Mouse (Mus musculus) cerebellum, adult 2 months (tissue): ENCODE measurements around the gene Fgf10. TPM values are rescaled to one million over a fixed set of nuclear protein-coding genes. Genes with fewer than 3 reads are reported as not detected.

Source experiments
- DNase-seq, 2 experiments: peaks; one replicate each; pipeline ENCODE4 v3.0.0; 2021
- H3K27ac ChIP-seq: fragments of 200-500 bp; 2 replicates; pipeline ENCODE4 v1.5.1; 2012; ENCODE audit warnings: low read length, control low read depth, inconsistent platforms; ENCODE audit not compliant: insufficient read depth
- H3K27me3 ChIP-seq: fragments of 200-500 bp; 2 replicates; pipeline ENCODE4 v1.6.1; 2012; ENCODE audit warnings: inconsistent platforms, mild to moderate bottlenecking, low read length, moderate library complexity; ENCODE audit not compliant: control insufficient read depth, insufficient read depth
- H3K4me1 ChIP-seq: fragments of 200-500 bp; 2 replicates; pipeline ENCODE4 v1.6.1; 2011; ENCODE audit warnings: low read length; ENCODE audit not compliant: control insufficient read depth, insufficient read depth
- H3K4me3 ChIP-seq: fragments of 200-500 bp; replicated peaks from 2 replicates; pipeline ENCODE3; 2011; ENCODE audit warnings: mild to moderate bottlenecking, low read depth, low read length, control low read depth; ENCODE audit not compliant: insufficient read depth
- CTCF ChIP-seq: fragments of 200-500 bp; IDR thresholded peaks from 2 replicates; pipeline ENCODE4 v1.5.1; 2011; ENCODE audit warnings: low read depth, mild to moderate bottlenecking, control low read depth, low read length, moderate library complexity, borderline replicate concordance; ENCODE audit not compliant: insufficient read depth
- POLR2A ChIP-seq: fragments of 200-500 bp; IDR thresholded peaks from 2 replicates; pipeline ENCODE4 v1.6.1; 2011; ENCODE audit warnings: low read length, control low read depth, borderline replicate concordance; ENCODE audit not compliant: insufficient read depth
- WGBS: fragments of 180-500 bp; shearing (Covaris S2); methylation state at CpG from one replicate; pipeline ENCODE4 v1.1.7; 2018; 5-methylcytosine and 5-hydroxymethylcytosine counted together
- polyA plus RNA-seq: library from polyadenylated mRNA; depleted of rRNA; stranded (reverse); fragments of >200 nt; gene quantifications from 2 replicates; pipeline ENCODE4 v1.2.3, GENCODE M21; 2012

Fgf10 gene
- polyA plus RNA-seq, 1 experiment, result 1.8 TPM

DNA sequence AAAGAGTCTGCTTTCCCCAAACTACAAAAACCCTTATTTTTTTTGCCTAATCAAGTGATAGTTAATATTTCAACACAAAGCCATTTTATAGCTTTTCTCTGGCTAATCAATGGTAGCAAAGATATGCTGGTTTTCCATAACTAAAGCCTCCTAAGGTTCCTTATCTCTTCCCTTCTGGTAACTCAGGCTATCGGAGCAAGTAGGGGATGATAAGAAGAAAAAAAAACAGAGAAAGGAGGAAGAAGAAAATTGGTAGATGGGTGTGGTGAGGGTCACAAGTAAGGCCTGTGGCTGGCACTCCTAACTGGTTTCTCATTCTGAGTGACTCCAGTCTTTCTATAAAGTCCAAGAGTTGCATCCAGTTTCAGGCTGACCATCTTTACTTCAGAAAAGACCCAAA, 40.3 kb downstream of the Fgf10 start:
- DNase-seq, result no peak
- Histone ChIP-seq H3K4me1 (no peaks in the 10 kb centered on the region), H3K4me3 (no peak overlapping the region), H3K27ac (no peak overlapping the region), H3K27me3 (no peaks in the 10 kb centered on the region; the same call in 1 of the 2 replicates)
- WGBS, result 100% methylated on average over 1 of the region's 1 CpGs
- TF ChIP-seq CTCF (no peak), POLR2A (no peak)

GRCm38 (mm10) chr13:118713626-118714150, 44.1 kb downstream of the Fgf10 start:
- no peak for DNase-seq
- Histone ChIP-seq H3K27ac (no peak overlapping the region), H3K27me3 (no peaks in the 10 kb centered on the region; the same call in 1 of the 2 replicates), H3K4me3 (no peak overlapping the region), H3K4me1 (peaks cover 6% of the 10 kb centered on the region; the same call in 1 of the 2 replicates)
- TF ChIP-seq CTCF (no peak), POLR2A (no peak)
- WGBS, result 2% methylated on average over 14 of the region's 14 CpGs

GRCm38 (mm10) chr13:118714284-118715065, 44.9 kb downstream of the Fgf10 start:
- under 1% methylated on average over 36 of the region's 36 CpGs for WGBS
- Histone ChIP-seq H3K4me3 (no peak overlapping the region), H3K27ac (no peak overlapping the region), H3K4me1 (peaks cover 6% of the 10 kb centered on the region; the same call in 1 of the 2 replicates), H3K27me3 (no peaks in the 10 kb centered on the region; the same call in 1 of the 2 replicates)
- DNase-seq, result no peak
- TF ChIP-seq CTCF, result no peak
- no peak for TF ChIP-seq POLR2A

- H3K4me3 ChIP-seq, result peak overlapping the region; percentile 11
- H3K4me1 ChIP-seq, result peaks cover 6% of the 10 kb centered on the region; the same call in 1 of the 2 replicates
- WGBS, result under 1% methylated on average over 31 of the region's 31 CpGs
- H3K27ac ChIP-seq, result no peak overlapping the region
- peak in 1 of 2 experiments; percentile 6 for DNase-seq
- no peaks in the 10 kb centered on the region; the same call in 1 of the 2 replicates for H3K27me3 ChIP-seq
- TF ChIP-seq CTCF, result no peak
- TF ChIP-seq POLR2A, result no peak
Observed at GRCm38 (mm10) chr13:118715066-118716018, 45.8 kb downstream of the Fgf10 start.

DNA sequence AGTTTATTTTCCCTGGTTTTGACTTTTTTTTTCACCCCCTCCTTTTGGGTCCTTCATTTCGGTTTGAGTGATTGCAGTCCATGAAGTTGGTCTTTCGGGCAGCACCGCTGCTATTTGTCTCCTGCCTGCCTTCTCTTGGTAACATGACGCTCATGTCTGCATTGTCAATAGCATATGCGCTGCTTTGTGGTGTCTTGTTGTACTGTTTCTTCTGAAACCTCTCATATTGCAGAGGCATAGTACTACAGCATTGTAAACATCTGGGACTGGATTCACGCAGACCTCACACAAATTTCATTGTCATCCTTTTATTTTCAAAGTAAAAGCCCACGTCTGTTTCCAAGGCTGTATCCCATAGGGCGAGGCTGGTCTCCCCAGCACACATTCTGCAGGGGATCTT, 46.7 kb downstream of the Fgf10 start:
- no peak overlapping the region for H3K4me3 ChIP-seq
- 27% methylated on average over 8 of the region's 8 CpGs for WGBS
- no peak for DNase-seq
- no peak overlapping the region for H3K27ac ChIP-seq
- H3K27me3 ChIP-seq, result no peaks in the 10 kb centered on the region; the same call in 1 of the 2 replicates
- H3K4me1 ChIP-seq, result peaks cover 6% of the 10 kb centered on the region; the same call in 1 of the 2 replicates
- TF ChIP-seq POLR2A (no peak), CTCF (no peak)

- no peak for TF ChIP-seq CTCF
- no peak for TF ChIP-seq POLR2A
- DNase-seq, result no peak
- Histone ChIP-seq H3K27me3 (no peaks in the 10 kb centered on the region; the same call in 1 of the 2 replicates), H3K27ac (no peak overlapping the region), H3K4me3 (no peak overlapping the region), H3K4me1 (peaks cover 6% of the 10 kb centered on the region; the same call in 1 of the 2 replicates)
- 90% methylated on average over 1 of the region's 1 CpGs for WGBS
Observed at GRCm38 (mm10) chr13:118716726-118717125, 47.1 kb downstream of the Fgf10 start.

DNA sequence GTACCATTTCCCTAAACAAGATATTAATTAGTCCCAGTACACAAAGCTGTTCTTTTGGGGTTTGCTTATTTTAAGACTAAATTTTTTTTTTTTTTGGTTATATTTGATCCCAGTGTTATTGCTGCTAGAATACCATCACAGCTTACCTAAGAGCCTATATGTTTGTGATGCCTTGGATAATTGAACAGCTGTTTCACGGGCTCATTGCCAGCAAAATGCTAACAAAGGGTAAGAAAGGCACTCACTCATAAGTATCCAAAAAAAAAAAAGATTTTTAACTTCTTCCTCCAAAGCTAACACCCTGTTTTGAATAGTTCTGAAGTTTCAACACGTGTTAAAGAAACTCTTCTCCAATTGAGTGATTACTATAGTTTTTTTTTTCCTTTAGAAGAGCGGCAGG, 48.8 kb downstream of the Fgf10 start:
- Histone ChIP-seq H3K27me3 (no peaks in the 10 kb centered on the region; the same call in 1 of the 2 replicates), H3K27ac (no peak overlapping the region), H3K4me1 (peaks cover 6% of the 10 kb centered on the region; the same call in 1 of the 2 replicates), H3K4me3 (no peak overlapping the region)
- 63% methylated on average over 3 of the region's 3 CpGs for WGBS
- TF ChIP-seq CTCF (no peak), POLR2A (no peak)
- DNase-seq, result no peak
